Mouse (Mus musculus) testis, adult 2 months (tissue): Measurements from ENCODE around the gene H2afy2.

Experiments used
- CTCF ChIP-seq: fragments of 200-500 bp; IDR thresholded peaks from 2 replicates; pipeline ENCODE4 v1.5.1; 2012; ENCODE audit warnings: low read depth, mild to moderate bottlenecking, inconsistent platforms, low read length, moderate library complexity; ENCODE audit not compliant: control insufficient read depth, insufficient read depth, insufficient replicate concordance
- POLR2A ChIP-seq: fragments of 200-500 bp; IDR thresholded peaks from 2 replicates; pipeline ENCODE4 v1.6.1; 2012; ENCODE audit warnings: low read depth, mild to moderate bottlenecking, inconsistent platforms, low read length, moderate library complexity; ENCODE audit not compliant: control insufficient read depth

DNA sequence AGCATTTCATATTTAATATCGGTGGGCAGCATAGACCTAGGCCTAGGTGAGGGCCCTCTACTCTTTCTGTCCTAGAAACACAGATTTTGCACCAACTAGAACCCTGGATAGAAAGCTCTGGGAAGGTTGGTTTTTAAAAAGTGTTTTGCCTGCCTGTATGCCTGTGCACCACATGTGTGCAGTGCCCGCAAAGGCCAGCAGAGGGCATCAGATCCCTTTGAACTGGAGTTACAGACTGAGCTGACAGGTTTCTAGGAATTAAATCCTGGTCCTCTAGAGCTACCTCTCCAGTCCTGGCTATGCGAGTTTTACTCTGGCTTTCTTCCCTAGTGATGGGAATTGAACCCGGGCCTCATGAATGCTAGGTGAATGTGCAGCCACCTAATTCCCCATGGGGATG is 38.8 kb downstream of the H2afy2 start:
- TF ChIP-seq CTCF (peak; percentile 69; the same call in 1 of the 2 replicates), POLR2A (no peak)
